Mouse (Mus musculus) left cerebral cortex, postnatal 14 days (tissue): ENCODE results near the gene Slc39a5. TPM values are rescaled to one million over a fixed set of nuclear protein-coding genes. Genes with fewer than 3 reads are reported as not detected.

Experiments used
- DNase-seq, 2 experiments: peaks; one replicate each; pipeline ENCODE4 v3.0.0; 2021 to 2022; ENCODE audit warnings: low spot score in 2 of 2, mixed read lengths in 1 of 2
- intact Hi-C: fragments of 180-260 bp; cut with DNase I; formaldehyde crosslinking; loops from one replicate; pipeline ENCODE4 v1.15.1; 2025
- total RNA-seq, 2 experiments: library from RNA; stranded (reverse); gene quantifications; 2 replicates each; pipeline ENCODE4 v1.2.3; 2021

Gene Slc39a5
- total RNA-seq, 2 experiments from 2014 or later: 1.0 TPM; not detected in 1

GRCm38 (mm10) chr10:128411211-128412054 lies 10.4 kb upstream of the Slc39a5 start, which contains the start of the genes Nabp2 and Rnf41:
Nabp2 (minus strand) TSS chr10:128411492.
Rnf41 (plus strand) TSS chr10:128411657.
- DNase-seq: peak; percentile 96 to 97
- intact Hi-C loops: loop anchor here (2.0 kb wide), 1 partner anchor 47 kb away; the partner anchor contains the start of gene Smarcc2

DNA sequence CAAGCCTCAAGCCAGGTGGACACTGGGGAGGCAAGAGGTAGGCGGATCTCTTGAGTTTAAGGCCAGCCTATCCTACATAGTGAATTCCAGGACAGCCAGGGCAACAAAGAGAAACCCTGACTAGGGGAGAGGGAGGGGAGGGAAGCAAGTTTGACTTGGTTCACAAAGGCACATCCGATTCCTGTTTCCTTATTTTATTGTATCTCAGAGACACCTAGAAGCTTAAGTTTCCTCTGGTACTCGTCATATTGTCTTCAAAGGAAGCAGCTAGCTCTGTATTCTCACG lies 9.5 kb upstream of the Slc39a5 start:
- no peak for DNase-seq
- intact Hi-C loops: loop anchor here (2.0 kb wide), 1 partner anchor 48 kb away; the partner anchor contains the start of gene Smarcc2

DNA sequence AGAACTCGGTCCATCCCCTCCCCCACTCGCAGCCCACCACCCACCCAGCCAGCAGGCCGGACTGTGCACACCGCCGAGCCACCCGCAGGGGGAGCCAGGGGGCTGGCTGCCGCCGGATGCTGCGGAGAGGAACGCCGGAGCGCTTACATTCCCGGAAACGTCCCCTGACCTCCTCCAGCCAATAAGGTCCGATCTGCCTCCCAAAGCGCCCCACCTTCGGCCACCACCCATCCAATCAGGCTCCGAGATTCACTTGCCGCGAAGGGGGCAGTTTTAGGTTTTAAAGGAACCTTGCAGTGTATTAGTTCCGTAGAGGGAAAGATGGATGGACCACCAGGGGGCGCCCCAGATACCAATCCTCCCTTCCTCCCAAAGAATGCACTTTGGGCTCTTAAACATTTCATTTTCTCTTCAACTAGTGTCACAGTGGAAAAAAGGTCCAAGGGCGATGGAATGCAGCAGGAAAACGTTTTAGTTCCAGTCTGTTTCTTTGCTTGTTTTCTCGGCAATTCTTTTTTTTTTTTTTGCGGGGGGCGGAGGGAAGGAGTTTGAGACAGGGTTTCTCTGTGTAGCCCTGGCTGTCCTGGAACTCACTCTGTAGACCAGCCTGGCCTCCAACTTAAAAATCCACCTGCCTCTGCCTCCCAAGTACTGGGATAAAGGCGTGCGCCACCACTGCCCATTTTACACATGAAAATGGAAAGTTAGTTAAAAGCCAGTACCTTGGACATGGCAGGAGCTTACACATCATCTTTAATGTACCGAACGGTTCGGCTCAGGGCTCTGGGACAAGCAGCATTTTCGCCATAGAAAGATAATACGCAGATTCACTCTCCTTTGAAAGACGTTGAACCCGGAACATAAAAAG lies 8.9 kb upstream of the Slc39a5 start:
- DNase-seq: peak; percentile 98 to 99
- intact Hi-C loops: loop anchor here (2.0 kb wide), 1 partner anchor 49 kb away; the partner anchor contains the start of gene Smarcc2

DNA sequence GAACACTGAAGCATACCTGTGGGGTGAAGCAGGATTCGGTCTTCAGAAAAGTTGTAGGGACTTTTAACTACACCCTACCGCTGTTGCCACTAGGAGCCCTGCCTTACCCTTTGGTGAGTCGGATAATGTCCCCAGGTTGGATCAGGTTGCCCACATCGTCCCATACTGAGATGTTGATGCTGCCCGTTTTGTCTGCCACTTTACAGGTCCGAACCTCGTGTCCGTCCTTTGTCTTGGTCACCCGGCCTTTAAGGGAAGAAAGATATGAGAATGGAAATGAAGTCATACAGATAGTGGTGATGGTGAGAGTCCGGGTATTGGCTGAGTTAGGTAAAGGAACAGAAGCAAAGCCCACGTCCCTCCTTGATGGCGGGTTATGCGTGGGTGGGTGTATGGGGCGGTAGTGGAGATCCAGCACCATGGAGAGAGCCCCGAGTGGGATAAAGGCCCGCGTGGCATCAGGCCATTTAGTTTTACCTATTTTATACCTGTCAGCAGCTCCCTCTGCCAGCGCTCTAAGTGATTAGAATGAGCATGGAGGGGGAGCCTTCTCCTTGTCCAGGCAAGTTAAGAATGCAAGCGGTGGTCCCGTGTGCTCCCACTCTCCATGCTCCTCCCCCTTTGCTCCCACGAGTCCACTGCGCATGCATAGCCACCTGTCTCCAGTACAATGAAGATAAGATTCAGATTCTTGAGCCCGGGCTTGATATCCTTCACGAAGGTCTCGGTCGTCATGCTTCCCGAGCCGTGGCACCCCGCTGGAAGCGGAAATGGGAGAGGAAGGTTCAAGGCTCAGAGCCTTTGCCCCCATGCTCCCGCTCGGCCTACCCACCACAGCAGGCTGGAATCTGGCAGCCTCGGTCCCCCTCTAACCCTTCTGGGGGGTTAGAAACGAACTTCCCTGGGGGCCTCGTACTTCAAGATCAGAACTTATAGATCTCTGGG lies 7.8 kb upstream of the Slc39a5 start:
- intact Hi-C loops: no loop called here
- peak; percentile 54 to 62 for DNase-seq

DNA sequence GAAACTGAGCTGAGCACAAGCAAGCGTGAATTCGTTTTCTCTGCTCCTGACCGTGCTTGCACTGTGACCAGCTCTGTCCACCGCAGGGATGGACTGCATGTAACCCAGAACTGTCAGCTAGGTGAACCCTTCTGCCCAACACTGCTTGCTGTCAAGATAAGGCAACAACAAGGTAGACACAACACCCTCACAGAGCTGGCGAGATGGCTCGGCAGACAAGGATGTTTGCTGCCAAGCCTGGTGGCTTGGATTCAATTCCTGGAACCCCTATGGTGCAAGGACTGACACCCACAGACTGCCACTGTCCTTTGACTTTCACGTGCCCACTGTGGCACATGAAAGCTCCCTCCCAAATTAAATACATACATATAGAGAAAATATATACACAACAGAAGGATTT lies 2.9 kb upstream of the Slc39a5 start:
- no peak for DNase-seq
- intact Hi-C loops: no loop called here

GRCm38 (mm10) chr10:128401638-128402037 lies 609 bp upstream of the Slc39a5 start:
- intact Hi-C loops: no loop called here
- DNase-seq: no peak

- no peak for DNase-seq
- intact Hi-C loops: no loop called here
Measured at GRCm38 (mm10) chr10:128400338-128400737, 691 bp downstream of the Slc39a5 start.

- intact Hi-C loops: no loop called here
- DNase-seq: no peak
Measured at GRCm38 (mm10) chr10:128397466-128397865, 3.6 kb downstream of the Slc39a5 start.

DNA sequence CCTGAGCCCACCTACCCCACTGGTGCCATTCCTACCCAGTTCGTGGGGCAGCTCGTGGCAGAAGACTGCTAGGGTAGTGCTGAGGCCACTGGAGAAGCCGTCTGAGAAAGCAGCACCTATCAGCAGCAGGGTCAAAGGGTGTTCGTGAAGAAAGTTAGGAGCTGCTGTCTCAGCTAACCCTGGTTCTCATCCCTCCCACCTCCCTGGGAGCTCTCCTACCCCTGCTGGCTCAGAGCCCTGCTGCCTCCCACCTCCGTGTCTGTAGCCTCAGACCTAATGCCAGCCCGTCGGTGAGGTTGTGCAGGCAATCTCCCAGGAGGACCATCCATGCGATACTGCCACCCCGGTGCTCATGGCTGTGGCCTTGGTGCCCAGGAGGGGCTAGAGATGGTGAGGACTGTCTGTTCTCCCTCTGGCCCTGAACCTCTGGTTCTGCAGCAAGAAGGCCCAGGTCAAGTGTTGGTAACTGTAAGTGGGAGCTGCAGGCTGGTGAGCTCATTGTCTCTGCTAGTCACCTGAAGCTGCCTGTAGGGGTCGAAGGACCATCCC lies 4.2 kb downstream of the Slc39a5 start:
- DNase-seq: no peak
- intact Hi-C loops: no loop called here

GRCm38 (mm10) chr10:128396017-128396673 lies 4.9 kb downstream of the Slc39a5 start:
- intact Hi-C loops: no loop called here
- no peak for DNase-seq

GRCm38 (mm10) chr10:128391850-128392249 lies 9.2 kb downstream of the Slc39a5 start:
- DNase-seq: no peak
- intact Hi-C loops: no loop called here

DNA sequence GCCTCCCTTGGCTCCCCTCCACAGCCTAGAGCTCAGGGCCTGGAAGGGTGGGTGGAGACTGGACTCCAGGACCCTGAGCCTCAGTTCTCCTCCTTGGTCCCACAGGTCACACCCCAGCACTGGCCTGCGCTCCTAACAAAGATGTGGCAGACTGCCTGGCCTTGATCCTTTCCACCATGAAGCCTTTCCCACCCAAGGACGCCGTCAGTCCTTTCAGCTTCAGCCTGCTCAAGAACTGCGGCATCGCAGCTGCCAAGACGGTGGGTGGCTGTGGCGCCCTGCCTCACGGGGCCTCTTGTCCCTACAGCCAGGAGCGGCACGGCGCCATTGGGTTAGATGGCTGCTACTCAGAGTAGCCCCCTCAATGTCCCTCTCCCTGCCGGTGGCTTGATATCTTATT lies 10.7 kb downstream of the Slc39a5 start:
- DNase-seq: no peak
- intact Hi-C loops: no loop called here

- no peak for DNase-seq
- intact Hi-C loops: no loop called here
Measured at GRCm38 (mm10) chr10:128389570-128389969, 11.5 kb downstream of the Slc39a5 start.

- intact Hi-C loops: no loop called here
- DNase-seq: no peak
Measured at GRCm38 (mm10) chr10:128388941-128389340, 12.1 kb downstream of the Slc39a5 start.

- intact Hi-C loops: no loop called here
- no peak for DNase-seq
Measured at GRCm38 (mm10) chr10:128385902-128386301, 15.1 kb downstream of the Slc39a5 start.

DNA sequence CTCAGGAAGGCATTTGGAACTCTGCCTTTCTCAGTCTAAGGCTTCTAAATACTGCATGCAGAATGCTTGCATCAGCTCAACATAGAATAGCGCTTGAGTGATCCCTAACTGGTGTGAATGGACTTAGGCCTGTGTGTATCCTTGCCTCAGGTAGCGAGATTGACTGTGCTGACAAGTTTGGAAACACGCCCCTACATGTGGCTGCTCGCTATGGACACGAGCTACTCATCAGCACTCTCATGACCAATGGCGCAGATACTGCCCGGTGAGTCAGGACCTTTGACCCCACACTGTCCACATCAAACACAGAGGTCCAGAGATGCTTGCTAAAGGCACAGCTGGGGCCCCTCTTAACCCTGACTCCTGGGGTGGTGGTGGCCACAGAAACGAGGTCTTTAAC lies 18.5 kb downstream of the Slc39a5 start:
- DNase-seq: no peak
- intact Hi-C loops: no loop called here

DNA sequence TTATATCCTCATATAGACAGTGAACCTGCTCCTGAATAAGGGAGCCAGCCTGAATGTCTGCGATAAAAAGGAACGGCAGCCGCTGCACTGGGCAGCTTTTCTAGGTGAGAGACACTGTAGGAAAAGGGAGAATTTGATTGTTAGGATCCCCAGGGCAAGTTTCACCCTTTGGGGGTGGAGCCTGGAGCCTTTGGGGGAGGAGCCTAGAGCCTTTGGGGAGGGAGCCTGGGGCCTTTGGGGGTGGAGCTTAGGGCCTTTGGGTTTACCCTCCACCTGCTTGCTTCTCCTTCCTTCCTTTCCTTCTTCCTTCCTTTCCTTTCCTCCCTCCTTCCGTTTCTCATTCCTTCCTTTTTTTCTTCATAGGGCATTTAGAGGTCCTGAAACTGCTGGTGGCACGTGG lies 20.5 kb downstream of the Slc39a5 start:
- DNase-seq: no peak
- intact Hi-C loops: no loop called here

DNA sequence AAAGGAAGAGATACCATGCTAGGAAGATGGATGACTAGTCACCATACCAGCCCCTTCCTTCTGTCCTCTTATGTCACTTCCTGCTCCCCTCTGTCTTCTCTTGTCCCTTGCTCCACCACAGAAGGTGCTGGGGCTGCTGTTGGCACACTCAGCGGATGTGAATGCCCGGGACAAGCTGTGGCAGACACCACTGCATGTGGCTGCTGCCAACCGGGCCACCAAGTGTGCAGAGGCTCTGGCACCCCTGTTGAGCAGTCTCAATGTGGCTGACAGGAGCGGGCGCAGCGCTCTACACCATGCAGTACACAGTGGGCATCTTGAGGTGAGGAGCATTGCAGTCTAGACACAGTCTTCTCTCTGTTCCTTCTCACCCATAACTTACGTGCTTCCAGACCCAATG lies 21.8 kb downstream of the Slc39a5 start:
- no peak for DNase-seq
- intact Hi-C loops: loop anchor here (10.0 kb wide), 1 partner anchor 166 kb away; the partner anchor contains the start of genes Rpl41 and Zc3h10
